Mouse (Mus musculus): ENCODE data around the gene Sergef.

Gene Sergef

GRCm38 (mm10) chr7:46459605-46460245, 179.9 kb downstream of the Sergef start:
- intact Hi-C loops (cut with DNase I): no loop called here

GRCm38 (mm10) chr7:46459200-46459599, 180.4 kb downstream of the Sergef start:
- intact Hi-C loops (cut with DNase I): no loop called here

- intact Hi-C loops (cut with DNase I): no loop called here
These were observed 181.7 kb downstream of the Sergef start for GRCm38 (mm10) chr7:46457889-46458288.

DNA sequence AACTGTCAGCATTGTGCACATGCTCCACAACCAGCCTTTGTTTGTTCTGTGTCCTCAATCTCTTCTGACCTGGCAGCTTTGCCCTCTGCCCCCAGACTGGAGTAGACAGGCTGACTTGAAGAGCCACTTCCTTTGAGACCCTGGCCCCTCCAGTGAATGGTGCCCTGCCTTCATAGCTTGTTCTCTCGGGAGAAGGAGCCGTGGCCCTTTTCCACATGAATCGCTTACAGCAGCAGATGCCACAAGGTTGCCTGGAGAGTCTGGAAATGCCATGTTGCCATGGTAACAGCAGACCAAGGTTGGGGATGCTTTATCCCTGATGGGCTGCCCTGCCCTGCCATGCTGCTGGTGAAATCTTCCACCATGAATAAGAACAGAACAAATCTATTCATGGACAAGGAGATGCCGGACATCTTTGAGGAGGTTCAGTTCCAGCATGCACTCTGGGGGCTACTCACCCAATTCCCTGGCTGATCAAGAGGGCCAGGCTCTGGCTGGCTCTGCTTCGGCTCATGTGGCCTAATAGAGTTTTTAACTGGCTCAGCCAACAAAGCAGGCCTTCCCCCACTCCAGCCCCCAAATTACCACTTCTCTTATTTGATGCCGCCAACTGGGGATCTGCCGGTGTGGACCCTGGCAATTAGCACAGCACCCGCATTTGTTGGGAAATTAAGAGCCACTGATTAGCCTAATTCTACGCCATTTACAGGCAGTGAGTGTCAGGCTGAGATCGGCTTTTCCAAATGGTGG, 185.5 kb downstream of the Sergef start:
- intact Hi-C loops (cut with DNase I): no loop called here

- intact Hi-C loops (cut with DNase I): no loop called here
These were observed 190.5 kb downstream of the Sergef start for GRCm38 (mm10) chr7:46448922-46449645.

GRCm38 (mm10) chr7:46447473-46448165, 192.0 kb downstream of the Sergef start:
- intact Hi-C loops (cut with DNase I): no loop called here

DNA sequence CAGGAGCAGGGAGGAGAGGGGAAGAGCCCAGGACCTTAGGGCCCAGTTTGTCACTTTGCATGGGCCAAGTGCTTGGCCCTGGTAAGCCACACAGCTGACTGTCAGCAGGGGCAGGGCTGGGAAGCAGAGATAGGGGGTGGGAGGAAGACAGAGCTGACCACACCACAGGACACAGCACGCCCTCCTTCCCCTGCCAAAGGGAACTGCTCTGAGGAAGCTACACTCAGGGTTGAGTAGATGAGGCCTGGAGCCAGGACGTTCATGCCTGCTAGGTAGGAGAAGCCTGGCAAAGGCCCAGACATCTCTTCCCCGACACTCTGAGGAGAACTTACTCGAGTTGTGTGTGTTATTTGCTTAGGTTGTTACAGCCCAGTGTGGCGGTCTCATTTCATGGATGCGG, 193.7 kb downstream of the Sergef start:
- intact Hi-C loops (cut with DNase I): no loop called here

- intact Hi-C loops (cut with DNase I): no loop called here
These were observed 196.4 kb downstream of the Sergef start for GRCm38 (mm10) chr7:46443163-46443562.

DNA sequence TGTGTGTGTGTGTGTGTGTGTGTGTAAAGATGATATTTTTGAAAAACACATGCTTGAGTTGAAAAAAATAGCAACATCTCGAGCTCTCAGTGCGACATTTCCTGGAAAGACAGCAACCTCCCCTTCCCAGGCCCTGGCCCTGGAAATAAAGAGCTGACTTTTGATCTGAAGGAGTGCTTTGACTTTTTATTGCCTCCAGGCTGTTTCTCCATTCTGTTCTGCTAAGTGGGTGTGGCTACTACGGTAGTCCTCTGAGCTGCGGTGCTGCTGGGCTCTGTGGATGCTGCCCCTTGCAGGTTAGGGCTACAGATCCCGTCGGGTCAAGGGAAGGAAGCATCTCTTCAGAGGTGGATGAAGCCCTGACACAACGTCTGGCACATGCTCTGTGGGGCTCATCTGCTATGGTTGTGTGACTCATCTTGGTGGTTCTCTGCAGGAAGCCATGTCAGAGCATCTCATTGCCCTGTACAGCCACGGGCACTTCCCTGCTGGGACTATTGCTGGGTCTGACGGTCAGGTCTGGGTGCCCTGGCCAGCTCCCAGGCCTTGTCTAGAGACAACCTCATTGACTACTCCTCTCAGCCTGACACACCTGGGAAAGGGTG, 201.0 kb downstream of the Sergef start:
- intact Hi-C loops (cut with DNase I): no loop called here

DNA sequence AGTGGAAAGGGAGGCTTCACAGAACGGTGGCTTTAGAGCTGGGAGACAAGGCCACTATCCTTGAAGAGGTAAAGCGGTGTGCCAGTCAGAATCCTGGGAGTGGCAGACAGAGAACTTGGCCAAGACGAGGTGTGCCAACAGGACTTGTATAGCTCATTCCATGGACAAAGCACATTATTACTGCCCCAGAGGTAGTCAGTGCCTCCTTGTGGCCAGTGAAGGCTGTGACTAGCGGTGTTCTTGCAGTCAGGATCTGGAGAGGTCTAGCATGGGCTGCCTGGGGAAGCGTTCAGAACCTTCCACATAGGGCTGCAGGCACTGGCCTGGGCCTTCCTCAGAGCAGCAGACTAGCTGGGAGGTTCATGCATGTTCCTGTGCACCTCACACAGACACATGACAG, 203.8 kb downstream of the Sergef start:
- intact Hi-C loops (cut with DNase I): no loop called here

DNA sequence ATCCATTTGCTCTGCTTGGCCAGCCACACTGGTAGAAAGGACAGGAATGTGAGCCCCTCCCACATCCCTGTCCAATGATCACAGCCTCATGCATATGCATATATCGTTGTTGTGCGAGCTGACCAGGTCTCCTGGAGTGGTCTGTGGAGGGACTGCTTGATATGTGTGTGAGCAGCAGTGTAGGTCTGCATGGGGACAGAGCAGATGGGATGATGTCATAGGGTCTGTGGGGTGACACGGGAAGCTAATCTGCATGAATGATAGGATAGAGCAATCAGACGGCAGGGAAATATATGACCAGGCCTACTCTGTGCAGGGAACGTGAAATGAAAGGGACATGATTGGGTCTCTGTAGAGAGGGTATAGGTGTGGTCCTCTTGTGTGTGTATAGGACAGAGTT, 205.7 kb downstream of the Sergef start:
- intact Hi-C loops (cut with DNase I): no loop called here

- intact Hi-C loops (cut with DNase I): no loop called here
These were observed 214.6 kb downstream of the Sergef start for GRCm38 (mm10) chr7:46425012-46425411.

GRCm38 (mm10) chr7:46423951-46424350, 215.7 kb downstream of the Sergef start:
- intact Hi-C loops (cut with DNase I): no loop called here

DNA sequence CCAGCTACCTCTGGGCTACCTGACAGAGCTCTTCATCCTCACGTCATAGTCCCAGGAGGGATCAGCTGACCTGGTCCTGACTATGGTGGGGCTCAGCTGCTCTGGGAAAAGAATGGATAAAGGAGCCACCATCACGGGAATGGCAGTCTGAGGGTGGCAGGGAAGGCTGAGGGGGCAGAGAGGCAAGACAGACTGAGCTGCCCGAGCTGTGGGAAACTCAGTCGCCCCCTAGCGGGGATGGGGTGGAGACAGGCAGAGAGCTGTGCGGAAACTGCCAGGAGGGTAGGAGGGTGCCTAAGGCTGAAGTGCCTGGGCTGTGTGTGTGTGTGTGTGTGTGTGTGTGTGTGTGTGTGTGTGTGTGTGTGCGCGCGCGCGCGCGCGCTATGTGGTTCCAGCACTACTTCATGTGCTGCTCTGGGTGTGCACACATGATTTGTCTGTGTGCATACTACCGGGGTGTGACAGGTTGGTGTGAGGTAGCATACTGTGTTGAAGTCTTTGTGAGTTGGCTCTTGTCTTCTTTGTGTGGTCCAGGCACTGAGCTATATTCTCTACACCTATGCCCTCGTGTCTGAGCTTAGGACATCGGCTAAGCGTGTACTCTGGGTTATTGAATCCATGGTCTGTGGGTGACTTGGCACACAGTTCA, 216.7 kb downstream of the Sergef start:
- intact Hi-C loops (cut with DNase I): no loop called here

- intact Hi-C loops (cut with DNase I): no loop called here
These were observed 217.4 kb downstream of the Sergef start for GRCm38 (mm10) chr7:46422052-46422763.

- intact Hi-C loops (cut with DNase I): no loop called here
These were observed 218.1 kb downstream of the Sergef start for GRCm38 (mm10) chr7:46421535-46421934.

DNA sequence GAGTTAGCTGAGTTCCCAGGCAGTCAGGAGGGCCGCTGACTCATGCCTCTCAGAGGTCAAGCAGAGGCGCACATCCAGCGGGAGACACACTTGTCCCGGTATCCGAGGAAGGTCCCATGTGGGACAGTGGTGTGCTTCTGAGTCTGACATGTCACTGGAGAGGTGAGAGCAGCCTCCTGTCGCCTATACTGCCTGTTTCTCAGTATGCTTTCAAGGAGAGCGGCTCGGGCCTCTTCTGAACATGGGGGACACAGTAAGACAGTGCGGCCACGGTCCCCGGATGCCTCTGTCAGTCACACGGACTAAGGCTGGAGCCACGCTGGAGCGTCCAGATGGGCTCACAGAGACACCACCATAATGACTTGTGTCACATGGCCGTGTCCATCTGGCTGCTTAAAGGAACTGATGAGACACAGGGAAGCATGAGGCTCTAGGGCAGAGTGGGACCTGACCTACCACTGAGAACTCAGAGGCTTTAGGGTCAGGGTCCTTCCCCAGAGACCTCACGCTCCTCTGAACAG, 221.4 kb downstream of the Sergef start:
- intact Hi-C loops (cut with DNase I): no loop called here

GRCm38 (mm10) chr7:46417467-46417866, 222.1 kb downstream of the Sergef start:
- intact Hi-C loops (cut with DNase I): no loop called here

GRCm38 (mm10) chr7:46415818-46416425, 223.7 kb downstream of the Sergef start:
- intact Hi-C loops (cut with DNase I): no loop called here
